Comparison of ENCODE assay signal across 34 mouse cellular contexts in the genomic region with DNA sequence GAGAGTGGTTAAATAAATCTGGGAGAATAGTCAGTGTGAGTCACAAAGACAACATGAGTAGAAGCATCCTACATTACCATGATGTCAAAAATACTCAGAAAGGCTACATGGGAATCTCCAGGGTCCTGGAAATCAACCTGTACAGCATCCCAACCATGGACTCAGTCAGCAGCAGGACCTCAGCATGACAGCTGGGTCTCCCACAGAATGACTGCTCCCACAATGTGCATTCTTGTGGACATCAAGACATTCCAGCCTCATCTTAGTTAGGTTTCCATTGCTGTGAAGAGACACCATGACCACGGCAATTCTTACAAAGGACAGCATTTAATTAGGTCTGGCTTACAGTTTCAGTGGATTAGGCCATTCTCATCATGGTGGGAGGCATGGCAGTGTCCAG.
"Had no signal": no experiment of that assay in that cellular context is flagged by ENCODE, and none has a peak within 500 bp of the region (broad histone marks: within the 10 kb centered on the region; RNA-seq: fewer than 3 reads in every experiment).

No protein-coding gene starts in this region.

- H3K4me2 ChIP-seq: heart, embryonic 11.5 days; heart, embryonic 12.5 days; heart, embryonic 13.5 days; heart, embryonic 15.5 days; hindbrain, embryonic 12.5 days; hindbrain, embryonic 13.5 days; hindbrain, embryonic 14.5 days; hindbrain, embryonic 15.5 days; intestine, embryonic 15.5 days; kidney, embryonic 15.5 days had no signal

- ATAC-seq: hindbrain, embryonic 16.5 days; hindbrain, postnatal 0 days; inflammation-experienced regulatory T-cells, adult 6 months; intestine, embryonic 15.5 days; intestine, embryonic 16.5 days; intestine, postnatal 0 days had no signal

- DNase-seq: heart, postnatal 10 days; heart, postnatal 14 days; heart, postnatal 36 days; heart, postnatal 4 days; kidney, adult 11 months; kidney, adult 18-20 months; kidney, adult 2 months; kidney, adult 8-10 months; kidney, adult 9 months; kidney, postnatal 10 days; kidney, postnatal 14 days; kidney, postnatal 25 days; kidney, postnatal 36 days; kidney, postnatal 4 days; layer of hippocampus, adult 9-11 months; layer of hippocampus, postnatal 36 days had no signal

- H3K27me3 ChIP-seq: heart, embryonic 12.5 days; heart, embryonic 13.5 days; heart, embryonic 15.5 days; hindbrain, embryonic 12.5 days; hindbrain, embryonic 13.5 days; hindbrain, embryonic 15.5 days; intestine, embryonic 15.5 days; kidney, embryonic 15.5 days had no signal

- H3K36me3 ChIP-seq: heart, embryonic 12.5 days; heart, embryonic 13.5 days; heart, embryonic 15.5 days; hindbrain, embryonic 12.5 days; hindbrain, embryonic 13.5 days; hindbrain, embryonic 15.5 days; intestine, embryonic 15.5 days; kidney, embryonic 15.5 days had no signal

- H3K4me3 ChIP-seq: heart, embryonic 12.5 days; heart, embryonic 13.5 days; heart, embryonic 15.5 days; hindbrain, embryonic 10.5 days; hindbrain, embryonic 12.5 days; hindbrain, embryonic 13.5 days; hindbrain, embryonic 15.5 days; intestine, embryonic 15.5 days; kidney, embryonic 15.5 days; layer of hippocampus, adult 2 months; left cerebral cortex, adult 2 months had no signal
